Mouse (Mus musculus) retina, postnatal 1 day (tissue): ENCODE results near the gene Dcun1d3.
A peak's percentile ranks its signal among the peaks of the same experiment; 100 is the strongest.

ENCODE experiments used
- DNase-seq: peaks from one replicate; pipeline ENCODE4 v3.0.0-alpha.2; 2012

The Dcun1d3 gene

GRCm38 (mm10) chr7:119895639-119896512 lies at the start of gene Dcun1d3, which contains the start of gene Lyrm1:
TSS of gene Dcun1d3 (minus strand) at chr7:119896298.
TSS of gene Lyrm1 (plus strand) at chr7:119895861.
- peak; percentile 99 for DNase-seq

- no peak for DNase-seq
Measured at GRCm38 (mm10) chr7:119941569-119941968, 45.5 kb upstream of the Dcun1d3 start.

GRCm38 (mm10) chr7:119937036-119937435 lies 40.9 kb upstream of the Dcun1d3 start:
- no peak for DNase-seq

- DNase-seq = no peak
Measured at GRCm38 (mm10) chr7:119936321-119936720, 40.2 kb upstream of the Dcun1d3 start.

- no peak for DNase-seq
Measured at GRCm38 (mm10) chr7:119928783-119929440, 32.8 kb upstream of the Dcun1d3 start.

- DNase-seq = no peak
Measured at GRCm38 (mm10) chr7:119921054-119921453, 25.0 kb upstream of the Dcun1d3 start.

GRCm38 (mm10) chr7:119920457-119920856 lies 24.4 kb upstream of the Dcun1d3 start:
- peak; percentile 22 for DNase-seq

GRCm38 (mm10) chr7:119911727-119912126 lies 15.6 kb upstream of the Dcun1d3 start:
- no peak for DNase-seq

- DNase-seq = no peak
Measured at GRCm38 (mm10) chr7:119906523-119907215, 10.6 kb upstream of the Dcun1d3 start.

GRCm38 (mm10) chr7:119899386-119900057 lies 3.4 kb upstream of the Dcun1d3 start:
- DNase-seq = no peak

GRCm38 (mm10) chr7:119898247-119898856 lies 2.3 kb upstream of the Dcun1d3 start:
- no peak for DNase-seq

- DNase-seq = no peak
Measured at GRCm38 (mm10) chr7:119897521-119898109, 1.5 kb upstream of the Dcun1d3 start.

GRCm38 (mm10) chr7:119894818-119895544 lies 1.1 kb downstream of the Dcun1d3 start:
- no peak for DNase-seq

GRCm38 (mm10) chr7:119892742-119893141 lies 3.4 kb downstream of the Dcun1d3 start:
- no peak for DNase-seq

- no peak for DNase-seq
Measured at GRCm38 (mm10) chr7:119892198-119892597, 3.9 kb downstream of the Dcun1d3 start.

GRCm38 (mm10) chr7:119887887-119888286 lies 8.2 kb downstream of the Dcun1d3 start:
- DNase-seq = no peak

GRCm38 (mm10) chr7:119881229-119881628 lies 14.9 kb downstream of the Dcun1d3 start:
- DNase-seq = no peak

- no peak for DNase-seq
Measured at GRCm38 (mm10) chr7:119880345-119880744, 15.8 kb downstream of the Dcun1d3 start.

GRCm38 (mm10) chr7:119879171-119879570 lies 16.9 kb downstream of the Dcun1d3 start:
- no peak for DNase-seq

GRCm38 (mm10) chr7:119875776-119876440 lies 20.2 kb downstream of the Dcun1d3 start:
- no peak for DNase-seq

GRCm38 (mm10) chr7:119873050-119873449 lies 23.0 kb downstream of the Dcun1d3 start:
- DNase-seq = no peak
